Mouse (Mus musculus): Measurements from ENCODE around the gene Acot7. TPM values are rescaled to one million over a fixed set of nuclear protein-coding genes. Genes with fewer than 3 reads are reported as not detected.
A peak's percentile ranks its signal among the peaks of the same experiment; 100 is the strongest.

The Acot7 gene
- total RNA-seq (2021): 10 to 100 TPM; 39.1 to 44.4 TPM
- long read RNA-seq, experiment 1, transcript Acot7-206 (9 exons, 1,505 nt): minor isoform, 8 of 45 reads
- long read RNA-seq, experiment 1, transcript Acot7-202 (9 exons, 1,457 nt): major isoform, 25 of 45 reads
- long read RNA-seq, experiment 1, partial matches to known transcripts: 6 of 45 reads
- long read RNA-seq, experiment 1, other reads (novel, unspliced or antisense): 5 of 45 reads
- long read RNA-seq, experiment 2, transcript Acot7-206 (9 exons, 1,505 nt): minor isoform, 12 of 72 reads
- long read RNA-seq, experiment 2, transcript Acot7-202 (9 exons, 1,457 nt): major isoform, 45 of 72 reads
- long read RNA-seq, experiment 2, partial matches to known transcripts: 5 of 72 reads
- long read RNA-seq, experiment 2, other reads (novel, unspliced or antisense): 10 of 72 reads

DNA sequence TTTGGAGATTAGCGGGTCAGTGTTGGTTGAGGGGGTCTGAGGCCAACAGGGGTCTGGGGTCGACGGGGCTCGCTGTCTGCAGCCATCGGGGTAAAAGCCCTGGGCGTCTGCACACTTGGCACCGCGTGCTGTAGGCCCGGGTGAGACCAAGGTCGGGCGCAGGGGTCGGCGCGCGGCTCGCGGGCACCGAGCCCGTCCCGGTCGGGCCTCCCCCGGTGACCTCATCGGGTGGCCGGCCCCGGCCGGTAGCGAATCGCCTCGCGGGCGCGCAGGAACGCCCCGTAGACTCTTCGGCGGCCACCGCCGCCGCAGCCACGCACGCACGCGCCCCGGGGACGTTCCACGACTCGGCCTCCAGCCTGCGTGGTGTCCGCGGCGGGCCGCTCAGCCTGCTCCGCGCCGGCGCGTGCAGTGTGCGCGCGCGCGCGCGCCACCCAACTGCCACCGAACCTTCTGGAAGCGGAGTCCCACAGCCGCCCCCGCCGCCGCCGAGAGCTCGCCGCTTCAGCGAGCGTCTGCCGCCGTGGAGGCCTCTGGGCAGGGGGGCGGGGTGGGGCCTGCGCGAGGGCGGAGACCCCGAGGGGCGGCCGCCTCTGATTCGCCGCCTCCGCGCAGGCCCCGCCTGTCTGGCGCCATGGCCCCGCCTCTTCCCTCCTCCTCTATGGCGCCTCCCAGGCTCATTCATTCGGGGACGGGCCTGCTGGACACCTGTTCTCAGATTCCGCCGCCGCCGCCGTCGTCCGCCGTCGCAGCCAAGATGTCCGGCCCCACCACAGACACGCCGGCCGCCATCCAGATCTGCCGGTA lies at the start of gene Acot7:
Acot7 (plus strand) TSS at position 598 of the 807 bp plus-strand sequence.
- peak; percentile 81 to 84 for DNase-seq (ENCODE audit: low spot score in 2 of 2)

DNA sequence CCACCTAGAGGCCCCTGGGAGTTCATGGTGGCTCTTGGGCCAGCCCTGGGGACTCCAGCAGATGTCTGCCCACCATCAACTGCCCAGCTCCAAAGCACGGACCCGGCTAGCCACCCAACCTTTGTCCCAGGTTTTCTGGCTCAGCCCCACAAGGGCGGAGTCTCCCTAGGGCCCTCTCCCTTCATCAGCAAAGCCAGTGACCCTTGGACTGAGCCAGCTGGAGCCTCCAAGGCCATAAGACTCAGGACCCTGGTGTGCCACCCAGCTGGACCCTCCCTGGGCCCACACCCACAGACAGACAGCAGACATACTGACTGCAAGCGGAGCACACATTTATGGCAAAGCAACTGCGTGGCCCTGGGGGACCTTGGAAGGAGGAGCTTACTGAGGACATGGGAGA lies 49.1 kb upstream of the Acot7 start:
- no peak for DNase-seq (ENCODE audit: low spot score in 2 of 2)

GRCm38 (mm10) chr4:152129395-152129930 lies 48.5 kb upstream of the Acot7 start:
- DNase-seq (ENCODE audit: low spot score in 2 of 2): no peak

DNA sequence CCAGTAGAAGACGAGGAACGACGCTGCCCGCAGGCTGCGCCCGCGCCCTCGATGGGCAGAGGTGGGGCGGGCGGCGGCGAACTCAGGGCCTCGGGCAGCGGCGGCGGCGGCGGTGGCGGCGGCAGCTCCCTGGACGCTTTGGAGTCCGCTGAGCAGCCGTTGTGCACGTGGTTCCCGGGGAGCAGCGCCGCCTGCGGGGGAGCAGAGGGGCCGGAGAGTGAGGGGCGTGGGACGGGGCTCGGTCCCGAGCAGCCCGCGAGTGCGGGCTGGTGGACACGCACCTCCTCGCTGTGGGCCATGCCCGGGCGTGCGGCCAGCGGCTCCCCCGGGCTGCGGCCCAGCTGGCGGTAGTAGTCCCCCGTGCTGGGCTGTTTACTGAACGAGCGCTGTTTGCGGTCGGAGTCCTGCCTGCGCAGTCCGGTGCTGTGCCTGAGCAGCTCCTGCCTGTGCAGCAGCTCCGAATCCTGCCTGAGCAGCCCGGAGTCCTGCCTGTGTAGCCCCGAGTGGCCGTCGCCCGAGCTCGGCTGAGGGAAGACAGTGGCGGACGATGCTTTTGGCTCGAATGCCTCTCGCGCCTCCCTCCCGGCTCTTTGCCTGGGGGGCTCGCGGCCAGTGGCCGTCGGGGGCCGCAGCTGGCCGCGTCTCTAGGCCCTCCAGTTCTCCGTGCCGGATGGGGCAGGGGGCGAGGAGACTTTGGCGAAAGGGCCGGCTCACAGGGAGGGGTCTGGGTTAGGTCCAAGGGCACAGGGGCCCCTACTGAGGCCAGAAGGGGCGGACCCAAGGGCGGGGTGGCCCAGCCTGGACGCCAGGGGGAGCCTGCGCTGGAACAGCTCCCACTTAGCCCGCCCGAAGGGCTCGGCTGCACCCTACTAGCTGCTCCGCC lies 46.9 kb upstream of the Acot7 start:
- DNase-seq (ENCODE audit: low spot score in 2 of 2): no peak

GRCm38 (mm10) chr4:152131809-152132771 lies 45.8 kb upstream of the Acot7 start:
- no peak for DNase-seq (ENCODE audit: low spot score in 2 of 2)

DNA sequence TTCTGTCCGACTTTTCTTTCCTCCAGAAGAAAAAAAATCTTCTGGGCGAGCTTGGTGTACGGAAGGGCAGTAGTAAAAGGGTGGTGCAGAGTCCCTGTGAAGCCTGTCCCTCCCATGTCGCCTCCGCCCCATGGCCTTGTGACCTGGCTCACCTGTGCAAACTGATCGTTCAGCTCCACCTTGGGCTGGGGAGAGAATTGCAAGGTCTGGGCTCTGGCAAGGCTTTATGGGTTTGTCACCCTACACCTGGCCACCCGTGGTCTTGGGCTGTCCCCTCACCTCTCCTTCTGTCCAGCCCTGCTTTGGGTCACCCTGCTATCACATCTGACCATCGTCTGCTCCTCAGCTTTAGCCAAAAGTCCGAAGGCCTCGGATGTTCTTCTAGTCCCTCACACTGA lies 45.2 kb upstream of the Acot7 start:
- no peak for DNase-seq (ENCODE audit: low spot score in 2 of 2)

- DNase-seq (ENCODE audit: low spot score in 2 of 2): no peak
Measured at GRCm38 (mm10) chr4:152133213-152133612, 44.7 kb upstream of the Acot7 start.

DNA sequence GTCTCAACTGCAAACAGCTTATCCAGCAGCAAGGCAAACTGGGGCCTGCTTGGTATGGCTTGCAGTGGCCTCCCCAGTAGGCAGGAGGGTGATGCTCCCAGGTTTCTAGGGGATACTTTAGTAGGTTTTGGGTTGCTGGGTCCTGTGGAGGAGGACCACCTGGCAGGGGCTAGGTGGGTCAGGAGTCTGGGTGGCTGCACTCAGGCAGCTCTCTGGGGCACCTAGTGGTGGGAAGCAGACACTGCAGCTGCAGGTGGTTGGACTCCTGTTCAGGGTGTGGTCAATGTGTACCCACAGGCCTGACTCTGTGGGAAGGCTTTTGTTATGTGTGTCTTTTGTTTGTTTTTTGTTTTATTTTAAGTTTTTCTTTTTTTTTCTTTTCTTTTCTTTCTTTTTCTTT lies 43.4 kb upstream of the Acot7 start:
- DNase-seq (ENCODE audit: low spot score in 2 of 2): no peak

- no peak for DNase-seq (ENCODE audit: low spot score in 2 of 2)
Measured at GRCm38 (mm10) chr4:152135363-152135762, 42.6 kb upstream of the Acot7 start.

DNA sequence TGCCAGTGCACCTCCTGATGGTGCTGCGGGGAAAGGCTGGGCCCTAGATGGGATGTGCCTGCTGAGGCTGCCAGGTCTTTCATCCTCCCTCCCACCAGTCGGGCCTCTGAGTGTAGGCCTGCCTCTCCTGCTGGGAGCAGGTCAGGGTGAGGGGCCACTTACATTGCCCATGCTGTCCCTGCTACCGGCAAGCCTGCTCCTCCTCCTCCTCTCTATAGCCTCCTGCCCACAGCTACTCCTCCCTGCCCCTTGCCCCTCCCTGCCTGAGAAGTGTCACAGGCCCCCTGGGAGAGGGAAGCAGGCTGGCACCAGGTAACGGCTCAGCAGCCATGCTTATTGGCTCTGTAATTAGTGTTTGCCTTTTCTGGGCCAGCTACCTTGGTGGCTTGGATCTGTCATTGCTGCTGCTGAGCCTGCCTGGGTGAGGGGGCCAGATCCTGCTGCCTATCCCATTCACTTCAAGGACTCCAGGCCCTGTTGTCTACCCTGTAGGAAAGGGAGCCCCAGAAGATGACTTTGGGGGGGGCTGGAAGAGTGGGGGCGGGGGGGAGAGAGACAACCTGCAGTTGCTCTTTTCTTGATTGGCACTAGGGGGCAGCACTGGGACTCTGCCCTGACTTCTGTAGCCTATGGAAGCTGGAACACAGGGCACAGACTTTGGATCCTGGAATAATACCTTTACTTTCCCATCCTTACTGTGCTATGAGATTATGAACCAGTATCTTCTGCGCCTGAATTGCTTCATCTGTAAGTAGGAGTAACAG lies 41.6 kb upstream of the Acot7 start:
- no peak for DNase-seq (ENCODE audit: low spot score in 2 of 2)

DNA sequence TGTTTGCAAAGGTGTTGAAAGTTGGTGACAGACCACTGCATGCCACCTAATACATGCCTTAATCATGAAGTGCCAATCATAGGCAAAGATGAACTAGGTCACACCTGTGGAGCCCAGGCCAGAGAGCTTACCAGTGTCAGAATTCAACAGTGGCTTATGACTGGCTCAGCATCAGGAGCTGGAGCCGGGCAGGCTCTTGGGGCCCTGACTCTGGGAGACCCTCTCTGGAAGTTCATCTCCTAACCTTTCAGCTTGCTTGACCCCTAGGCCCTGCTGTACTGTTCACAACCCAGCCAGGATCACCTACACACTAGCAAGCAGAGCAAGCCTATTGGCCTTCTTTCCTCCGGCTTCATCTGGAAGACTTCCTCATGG lies 41.1 kb upstream of the Acot7 start:
- no peak for DNase-seq (ENCODE audit: low spot score in 2 of 2)

GRCm38 (mm10) chr4:152138497-152139260 lies 39.3 kb upstream of the Acot7 start:
- peak; percentile 81 to 89 for DNase-seq (ENCODE audit: low spot score in 2 of 2)

DNA sequence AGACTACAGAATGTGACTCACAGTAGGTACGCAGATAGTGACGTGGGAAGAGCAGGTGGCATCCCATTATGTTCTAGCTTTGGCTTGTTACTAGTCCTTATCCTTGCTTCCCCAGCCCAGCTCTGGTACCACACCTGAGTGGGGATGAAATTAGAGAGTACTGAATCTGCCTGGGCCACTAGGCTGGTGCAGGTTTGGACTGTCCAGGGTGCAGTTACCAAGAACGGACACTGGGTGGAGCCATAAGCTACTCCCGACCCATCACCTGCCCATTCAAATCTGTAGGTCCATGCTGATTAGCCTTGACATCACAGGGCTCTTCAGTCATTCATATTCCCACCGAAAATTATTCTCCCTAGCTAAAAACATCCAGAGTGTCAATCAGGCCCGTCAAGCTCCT lies 37.5 kb upstream of the Acot7 start:
- DNase-seq (ENCODE audit: low spot score in 2 of 2): no peak

DNA sequence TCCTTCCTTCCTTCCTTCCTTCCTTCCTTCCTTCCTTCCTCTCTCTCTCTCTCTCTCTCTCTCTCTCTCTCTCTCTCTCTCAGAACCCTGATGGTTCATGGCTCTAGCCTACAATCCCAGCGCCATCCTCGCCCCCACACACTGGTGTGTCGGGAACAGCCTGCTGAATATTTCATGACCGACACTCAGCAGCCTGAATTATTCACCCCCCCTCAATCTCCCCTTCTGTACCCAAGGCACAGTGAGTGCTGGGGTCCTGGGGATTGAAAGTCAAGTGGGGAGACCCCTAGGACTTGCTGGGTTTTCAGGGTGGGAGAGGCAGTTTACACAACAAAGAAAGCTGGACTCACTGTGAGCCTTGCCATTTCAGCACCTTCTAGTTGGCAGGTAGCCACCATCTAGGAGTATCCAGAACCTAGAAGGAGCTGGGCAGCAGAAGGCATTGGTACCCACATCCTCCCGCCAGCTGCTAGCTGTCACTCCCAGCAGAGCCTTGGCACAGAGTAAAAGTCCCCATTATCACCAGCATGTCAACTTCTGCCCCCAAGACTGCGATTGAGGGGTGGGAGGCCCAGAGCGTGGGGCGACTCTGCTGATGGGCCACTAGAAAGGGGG lies 36.3 kb upstream of the Acot7 start:
- no peak for DNase-seq (ENCODE audit: low spot score in 2 of 2)

DNA sequence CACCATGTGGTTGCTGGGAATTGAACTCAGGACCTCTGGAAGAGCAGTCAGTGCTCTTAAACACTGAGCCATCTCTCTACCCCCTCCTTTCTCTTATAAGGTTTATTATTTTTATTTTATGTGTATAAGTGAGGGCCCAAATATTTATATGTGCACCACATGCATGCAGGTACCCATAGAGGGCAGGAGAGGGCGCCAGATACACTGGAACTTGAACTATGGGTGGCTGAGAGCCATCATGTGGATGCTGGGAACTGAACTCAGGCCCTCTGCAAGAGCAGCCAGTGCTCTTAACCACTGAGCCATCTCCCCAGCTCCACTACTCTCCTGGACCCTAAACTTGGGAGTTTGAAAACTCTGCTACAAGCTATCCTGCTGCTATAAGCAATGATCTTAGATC lies 34.3 kb upstream of the Acot7 start:
- DNase-seq (ENCODE audit: low spot score in 2 of 2): no peak

GRCm38 (mm10) chr4:152145473-152145872 lies 32.5 kb upstream of the Acot7 start:
- no peak for DNase-seq (ENCODE audit: low spot score in 2 of 2)

GRCm38 (mm10) chr4:152146033-152146827 lies 31.7 kb upstream of the Acot7 start:
- DNase-seq (ENCODE audit: low spot score in 2 of 2): no peak
